Mouse (Mus musculus): Measurements from ENCODE around the gene Trim65.

Trim65 gene

GRCm38 (mm10) chr11:116130488-116131205, at the start of gene Trim65:
Gene Trim65 (minus strand): TSS chr11:116131128.
- in situ Hi-C loops (cut with MseI, MboI): no loop called here

- in situ Hi-C loops (cut with MseI, MboI): no loop called here
Observed at GRCm38 (mm10) chr11:116178411-116179121, 47.6 kb upstream of the Trim65 start.

- in situ Hi-C loops (cut with MseI, MboI): no loop called here
Observed at GRCm38 (mm10) chr11:116176010-116176409, 45.1 kb upstream of the Trim65 start.

- in situ Hi-C loops (cut with MseI, MboI): no loop called here
Observed at GRCm38 (mm10) chr11:116174775-116175448, 44.0 kb upstream of the Trim65 start.

GRCm38 (mm10) chr11:116171959-116172358, 41.0 kb upstream of the Trim65 start:
- in situ Hi-C loops (cut with MseI, MboI): no loop called here

- in situ Hi-C loops (cut with MseI, MboI): no loop called here
Observed at GRCm38 (mm10) chr11:116170003-116170800, 39.3 kb upstream of the Trim65 start.

GRCm38 (mm10) chr11:116169214-116169613, 38.3 kb upstream of the Trim65 start:
- in situ Hi-C loops (cut with MseI, MboI): no loop called here

- in situ Hi-C loops (cut with MseI, MboI): no loop called here
Observed at GRCm38 (mm10) chr11:116167884-116168439, 37.0 kb upstream of the Trim65 start, which contains the start of gene Fbf1. Gene Fbf1 (minus strand): TSS chr11:116168166.

GRCm38 (mm10) chr11:116167232-116167631, 36.3 kb upstream of the Trim65 start:
- in situ Hi-C loops (cut with MseI, MboI): no loop called here

- in situ Hi-C loops (cut with MseI, MboI): no loop called here
Observed at GRCm38 (mm10) chr11:116163002-116163401, 32.1 kb upstream of the Trim65 start.

GRCm38 (mm10) chr11:116162146-116162545, 31.2 kb upstream of the Trim65 start:
- in situ Hi-C loops (cut with MseI, MboI): no loop called here

- in situ Hi-C loops (cut with MseI, MboI): no loop called here
Observed at GRCm38 (mm10) chr11:116161312-116161711, 30.4 kb upstream of the Trim65 start.

- in situ Hi-C loops (cut with MseI, MboI): no loop called here
Observed at GRCm38 (mm10) chr11:116150960-116151359, 20.0 kb upstream of the Trim65 start.

- in situ Hi-C loops (cut with MseI, MboI): no loop called here
Observed at GRCm38 (mm10) chr11:116149341-116149740, 18.4 kb upstream of the Trim65 start.

- in situ Hi-C loops (cut with MseI, MboI): no loop called here
Observed at GRCm38 (mm10) chr11:116148761-116149221, 17.9 kb upstream of the Trim65 start.

GRCm38 (mm10) chr11:116146294-116146985, 15.5 kb upstream of the Trim65 start:
- in situ Hi-C loops (cut with MseI, MboI): no loop called here

GRCm38 (mm10) chr11:116145481-116146293, 14.8 kb upstream of the Trim65 start:
- in situ Hi-C loops (cut with MseI, MboI): no loop called here

- in situ Hi-C loops (cut with MseI, MboI): no loop called here
Observed at GRCm38 (mm10) chr11:116143468-116143867, 12.5 kb upstream of the Trim65 start.

- in situ Hi-C loops (cut with MseI, MboI): no loop called here
Observed at GRCm38 (mm10) chr11:116142211-116142991, 11.5 kb upstream of the Trim65 start.

Data from mouse trophoblast stem cell (cell line).